Mouse (Mus musculus) brain, embryonic 14.5 days (tissue): ENCODE results near the gene Nectin4. TPM values are rescaled to one million over a fixed set of nuclear protein-coding genes. Genes with fewer than 3 reads are reported as not detected.
A peak's percentile ranks its signal among the peaks of the same experiment; 100 is the strongest.
"Not testable (repeated sequence)": the region's sequence is repeated elsewhere in the genome, so short reads cannot be mapped to it uniquely, and the experiment has no call there.

Experiments used
- DNase-seq: peaks from one replicate; pipeline ENCODE4 v3.0.0-alpha.2; 2011; ENCODE audit warnings: low read depth
- CTCF ChIP-seq: fragments of 200-500 bp; IDR thresholded peaks from 2 replicates; pipeline ENCODE4 v1.5.1; 2012; ENCODE audit warnings: inconsistent platforms, mild to moderate bottlenecking, moderate library complexity, borderline replicate concordance; ENCODE audit not compliant: insufficient read depth, insufficient read length; ENCODE audit errors: extremely low read depth
- POLR2A ChIP-seq: fragments of 200-500 bp; IDR thresholded peaks from 2 replicates; pipeline ENCODE4 v1.6.1; 2012; ENCODE audit warnings: mild to moderate bottlenecking, inconsistent platforms, borderline replicate concordance; ENCODE audit not compliant: poor library complexity, insufficient read depth, insufficient read length, severe bottlenecking; ENCODE audit errors: extremely low read depth
- polyA plus RNA-seq: library from polyadenylated mRNA; depleted of rRNA; stranded (reverse); fragments of >200 nt; gene quantifications from 2 replicates; pipeline ENCODE4 v1.2.3, GENCODE M21; 2012; rRNA removed

Gene Nectin4
- polyA plus RNA-seq: 1.9 and 2.8 TPM in 2 replicates

GRCm38 (mm10) chr1:171369845-171370556 lies at the start of gene Nectin4:
Nectin4 (plus strand) TSS chr1:171370099.
- no peak for DNase-seq
- TF ChIP-seq CTCF (no peak), POLR2A (no peak)

- TF ChIP-seq CTCF (no peak), POLR2A (no peak)
- no peak for DNase-seq
Measured at GRCm38 (mm10) chr1:171320151-171320550, 49.7 kb upstream of the Nectin4 start.

GRCm38 (mm10) chr1:171321415-171321814 lies 48.5 kb upstream of the Nectin4 start:
- DNase-seq: peak; percentile 50
- TF ChIP-seq POLR2A (no peak), CTCF (0 out of 2 replicates have a peak, but pooled peaks have one; percentile 1)

GRCm38 (mm10) chr1:171322012-171322411 lies 47.9 kb upstream of the Nectin4 start:
- no peak for DNase-seq
- TF ChIP-seq CTCF: no peak
- no peak for TF ChIP-seq POLR2A

- TF ChIP-seq POLR2A (no peak), CTCF (no peak)
- DNase-seq: no peak
Measured at GRCm38 (mm10) chr1:171325571-171325970, 44.3 kb upstream of the Nectin4 start.

- not testable (repeated sequence) for DNase-seq
Measured at GRCm38 (mm10) chr1:171326588-171326987, 43.3 kb upstream of the Nectin4 start.

GRCm38 (mm10) chr1:171328244-171328643 lies 41.7 kb upstream of the Nectin4 start:
- TF ChIP-seq CTCF: no peak
- no peak for TF ChIP-seq POLR2A
- no peak for DNase-seq

GRCm38 (mm10) chr1:171328839-171329432 lies 41.0 kb upstream of the Nectin4 start, which contains the start of gene Dedd:
Dedd (plus strand) TSS chr1:171329145.
- TF ChIP-seq CTCF: no peak
- peak; percentile 21; the same call in 1 of the 2 replicates for TF ChIP-seq POLR2A
- peak; percentile 99 for DNase-seq

- TF ChIP-seq POLR2A (no peak), CTCF (no peak)
- DNase-seq: peak; percentile 69
Measured at GRCm38 (mm10) chr1:171329433-171330215, 40.3 kb upstream of the Nectin4 start.

GRCm38 (mm10) chr1:171330216-171330560 lies 39.7 kb upstream of the Nectin4 start:
- TF ChIP-seq CTCF (no peak), POLR2A (no peak)
- DNase-seq: peak; percentile 69

GRCm38 (mm10) chr1:171342262-171343207 lies 27.4 kb upstream of the Nectin4 start:
- no peak for TF ChIP-seq POLR2A
- TF ChIP-seq CTCF: no peak
- DNase-seq: no peak
